Mouse (Mus musculus): ENCODE data around the gene Bcl2l1. TPM values are rescaled to one million over a fixed set of nuclear protein-coding genes. Genes with fewer than 3 reads are reported as not detected.

The Bcl2l1 gene
- polyA plus RNA-seq, 2 experiments = 46.8 to 91.2 TPM

GRCm38 (mm10) chr2:152815879-152816656 lies 15.5 kb downstream of the Bcl2l1 start:
- WGBS = 66% methylated on average over 7 of the region's 7 CpGs
- Histone ChIP-seq H3K27me3 (ENCODE audit: control insufficient read depth, insufficient read depth, low read length) (no peaks in the 10 kb centered on the region), H3K9me3 (ENCODE audit: control insufficient read depth, low read length) (no peaks in the 10 kb centered on the region), H3K27ac (replicated peaks; ENCODE audit: low read depth, low read length) (no peak overlapping the region), H3K36me3 (ENCODE audit: control insufficient read depth, insufficient read depth, low read length) (peaks cover 20% of the 10 kb centered on the region; the same call in 1 of the 2 replicates), H3K9ac (ENCODE audit: low read depth, low read length, severe bottlenecking) (no peak overlapping the region), H3K4me1 (ENCODE audit: control insufficient read depth, insufficient read depth, low read length) (peaks cover 45% of the 10 kb centered on the region), H3K4me2 (replicated peaks; ENCODE audit: low read depth, low read length, severe bottlenecking) (no peak overlapping the region), H3K4me3 (replicated peaks; ENCODE audit: low read length) (no peak overlapping the region)
- DNase-seq (ENCODE audit: low spot score) (no peak), ATAC-seq (ENCODE audit: low FRiP score, low read depth) (no peak)
- no peak for TF ChIP-seq POLR2A (IDR thresholded peaks at IDR 0.05; ENCODE audit: borderline replicate concordance, extremely low read depth, insufficient read depth, insufficient read length)

GRCm38 (mm10) chr2:152814213-152814874 lies 17.2 kb downstream of the Bcl2l1 start:
- ATAC-seq (ENCODE audit: low FRiP score, low read depth) (no peak), DNase-seq (ENCODE audit: low spot score) (no peak)
- Histone ChIP-seq H3K4me3 (replicated peaks; ENCODE audit: low read length) (no peak overlapping the region), H3K9ac (ENCODE audit: low read depth, low read length, severe bottlenecking) (no peak overlapping the region), H3K9me3 (ENCODE audit: control insufficient read depth, low read length) (no peaks in the 10 kb centered on the region), H3K27ac (replicated peaks; ENCODE audit: low read depth, low read length) (no peak overlapping the region), H3K36me3 (ENCODE audit: control insufficient read depth, insufficient read depth, low read length) (peaks cover 12% of the 10 kb centered on the region; the same call in 1 of the 2 replicates), H3K27me3 (ENCODE audit: control insufficient read depth, insufficient read depth, low read length) (no peaks in the 10 kb centered on the region), H3K4me1 (ENCODE audit: control insufficient read depth, insufficient read depth, low read length) (peaks cover 27% of the 10 kb centered on the region), H3K4me2 (replicated peaks; ENCODE audit: low read depth, low read length, severe bottlenecking) (no peak overlapping the region)
- 81% methylated on average over 6 of the region's 6 CpGs for WGBS
- no peak for TF ChIP-seq POLR2A (IDR thresholded peaks at IDR 0.05; ENCODE audit: borderline replicate concordance, extremely low read depth, insufficient read depth, insufficient read length)

GRCm38 (mm10) chr2:152813232-152813631 lies 18.3 kb downstream of the Bcl2l1 start:
- DNase-seq (ENCODE audit: low spot score) (no peak), ATAC-seq (ENCODE audit: low FRiP score, low read depth) (no peak)
- Histone ChIP-seq H3K36me3 (ENCODE audit: control insufficient read depth, insufficient read depth, low read length) (peaks cover 3% of the 10 kb centered on the region; the same call in 1 of the 2 replicates), H3K4me1 (ENCODE audit: control insufficient read depth, insufficient read depth, low read length) (peaks cover 19% of the 10 kb centered on the region), H3K4me3 (replicated peaks; ENCODE audit: low read length) (no peak overlapping the region), H3K27me3 (ENCODE audit: control insufficient read depth, insufficient read depth, low read length) (no peaks in the 10 kb centered on the region), H3K27ac (replicated peaks; ENCODE audit: low read depth, low read length) (no peak overlapping the region), H3K9me3 (ENCODE audit: control insufficient read depth, low read length) (no peaks in the 10 kb centered on the region), H3K4me2 (replicated peaks; ENCODE audit: low read depth, low read length, severe bottlenecking) (no peak overlapping the region), H3K9ac (ENCODE audit: low read depth, low read length, severe bottlenecking) (no peak overlapping the region)
- TF ChIP-seq POLR2A (IDR thresholded peaks at IDR 0.05; ENCODE audit: borderline replicate concordance, extremely low read depth, insufficient read depth, insufficient read length) = no peak
- 94% methylated on average over 1 of the region's 1 CpGs for WGBS

GRCm38 (mm10) chr2:152811336-152812165 lies 20.0 kb downstream of the Bcl2l1 start:
- Histone ChIP-seq H3K9ac (ENCODE audit: low read depth, low read length, severe bottlenecking) (no peak overlapping the region), H3K4me3 (replicated peaks; ENCODE audit: low read length) (no peak overlapping the region), H3K9me3 (ENCODE audit: control insufficient read depth, low read length) (no peaks in the 10 kb centered on the region), H3K4me1 (ENCODE audit: control insufficient read depth, insufficient read depth, low read length) (peaks cover 8% of the 10 kb centered on the region; the same call in 1 of the 2 replicates), H3K4me2 (replicated peaks; ENCODE audit: low read depth, low read length, severe bottlenecking) (no peak overlapping the region), H3K36me3 (ENCODE audit: control insufficient read depth, insufficient read depth, low read length) (peaks cover 3% of the 10 kb centered on the region; the same call in 1 of the 2 replicates), H3K27ac (replicated peaks; ENCODE audit: low read depth, low read length) (no peak overlapping the region), H3K27me3 (ENCODE audit: control insufficient read depth, insufficient read depth, low read length) (no peaks in the 10 kb centered on the region)
- WGBS = 43% methylated on average over 3 of the region's 3 CpGs
- DNase-seq (ENCODE audit: low spot score) = no peak
- ATAC-seq (ENCODE audit: low FRiP score, low read depth) = no peak
- no peak for TF ChIP-seq POLR2A (IDR thresholded peaks at IDR 0.05; ENCODE audit: borderline replicate concordance, extremely low read depth, insufficient read depth, insufficient read length)

Measured in limb, embryonic 14.5 days (tissue).